Mouse (Mus musculus) heart, adult 2 months (tissue): ENCODE results near the gene Pgm5. TPM values are rescaled to one million over a fixed set of nuclear protein-coding genes. Genes with fewer than 3 reads are reported as not detected.
A peak's percentile ranks its signal among the peaks of the same experiment; 100 is the strongest.

Experiments used
- DNase-seq, 2 experiments: peaks; one replicate each; pipeline ENCODE4 v3.0.0; 2021
- H3K27ac ChIP-seq: fragments of 200-600 bp; 2 replicates; pipeline ENCODE4 v1.8.1; 2022
- H3K27me3 ChIP-seq: fragments of 200-500 bp; 2 replicates; pipeline ENCODE4 v1.6.1; 2012; ENCODE audit warnings: mild to moderate bottlenecking, low read length, inconsistent platforms, mixed read lengths; ENCODE audit not compliant: control insufficient read depth, insufficient read depth
- H3K36me3 ChIP-seq: fragments of 200-500 bp; 2 replicates; pipeline ENCODE4 v1.6.1; 2012; ENCODE audit warnings: low read length, inconsistent platforms; ENCODE audit not compliant: control insufficient read depth, insufficient read depth
- H3K4me1 ChIP-seq: fragments of 200-500 bp; 2 replicates; pipeline ENCODE4 v1.6.1; 2011; ENCODE audit warnings: low read length; ENCODE audit not compliant: control insufficient read depth, insufficient read depth
- H3K4me3 ChIP-seq: fragments of 200-600 bp; 2 replicates; pipeline ENCODE4 v1.8.1; 2022
- H3K79me2 ChIP-seq: fragments of 200-500 bp; replicated peaks from 2 replicates; pipeline ENCODE4 v1.6.1; 2012; ENCODE audit warnings: mild to moderate bottlenecking, inconsistent platforms, low read length, moderate library complexity, mixed read lengths; ENCODE audit not compliant: control insufficient read depth, insufficient read depth
- H3K9ac ChIP-seq: fragments of 200-500 bp; 2 replicates; pipeline ENCODE4 v1.6.1; 2012; ENCODE audit warnings: low read depth, mild to moderate bottlenecking, control low read depth, inconsistent platforms, low read length, mixed read lengths
- CTCF ChIP-seq: fragments of 200-600 bp; IDR thresholded peaks from 2 replicates; pipeline ENCODE4 v1.8.1; 2022; ENCODE audit warnings: antibody characterized with exemption, mild to moderate bottlenecking, moderate library complexity
- EP300 ChIP-seq: fragments of 200-500 bp; IDR thresholded peaks from 2 replicates; pipeline ENCODE4 v1.6.1; 2011; ENCODE audit warnings: low read depth, low read length, control low read depth; ENCODE audit not compliant: insufficient read depth
- POLR2A ChIP-seq: fragments of 200-500 bp; IDR thresholded peaks from 2 replicates; pipeline ENCODE4 v1.6.1; 2011; ENCODE audit warnings: mild to moderate bottlenecking, low read depth, low read length, control low read depth; ENCODE audit not compliant: insufficient read depth
- WGBS: fragments of 180-500 bp; shearing (Covaris S2); methylation state at CpG from one replicate; pipeline ENCODE4 v1.1.7; 2018; 5-methylcytosine and 5-hydroxymethylcytosine counted together
- intact Hi-C: fragments of 180-260 bp; cut with DNase I; formaldehyde crosslinking; loops from one replicate; pipeline ENCODE4 v1.15.1; 2025
- polyA plus RNA-seq: library from polyadenylated mRNA; depleted of rRNA; stranded (reverse); fragments of >200 nt; gene quantifications from 2 replicates; pipeline ENCODE4 v1.2.3, GENCODE M21; 2012
- total RNA-seq, 2 experiments: library from RNA; stranded (reverse); gene quantifications; 2 replicates each; pipeline ENCODE4 v1.2.3; 2021

The Pgm5 gene
- total and polyA plus RNA-seq, 3 experiments, result 48.6 to 103 (median 93.8) TPM

GRCm38 (mm10) chr19:24676429-24676828 lies 185.2 kb downstream of the Pgm5 start:
- DNase-seq, result peak in 1 of 2 experiments; percentile 45
- 58% methylated on average over 7 of the region's 7 CpGs for WGBS
- no peak for TF ChIP-seq POLR2A
- TF ChIP-seq EP300, result 0 out of 2 replicates have a peak, but pooled peaks have one; percentile 32
- TF ChIP-seq CTCF, result no peak
- H3K4me1 ChIP-seq, result peaks cover 6% of the 10 kb centered on the region
- H3K9ac ChIP-seq, result no peak overlapping the region
- H3K79me2 ChIP-seq, result no peaks in the 10 kb centered on the region
- peak overlapping the region; percentile 59 for H3K27ac ChIP-seq
- H3K36me3 ChIP-seq, result no peaks in the 10 kb centered on the region
- H3K4me3 ChIP-seq, result no peak overlapping the region
- intact Hi-C loops, result no loop called here
- no peaks in the 10 kb centered on the region for H3K27me3 ChIP-seq

GRCm38 (mm10) chr19:24673762-24674161 lies 187.9 kb downstream of the Pgm5 start, which contains the start of gene Tmem252:
Gene Tmem252, plus strand, starts transcription at chr19:24674008.
- no peaks in the 10 kb centered on the region for H3K36me3 ChIP-seq
- H3K27me3 ChIP-seq, result no peaks in the 10 kb centered on the region
- H3K4me3 ChIP-seq, result no peak within 1 kb of the TSS
- H3K4me1 ChIP-seq, result peaks cover 6% of the 10 kb centered on the region
- intact Hi-C loops, result no loop called here
- WGBS, result 43% methylated on average over 4 of the region's 4 CpGs
- no peak within 1 kb of the TSS for H3K9ac ChIP-seq
- TF ChIP-seq CTCF (no peak), EP300 (no peak), POLR2A (no peak)
- H3K27ac ChIP-seq, result peak within 1 kb of the TSS; percentile 21
- H3K79me2 ChIP-seq, result no peaks in the 10 kb centered on the region
- no peak for DNase-seq

GRCm38 (mm10) chr19:24673331-24673730 lies 188.3 kb downstream of the Pgm5 start:
- H3K9ac ChIP-seq, result no peak overlapping the region
- no peaks in the 10 kb centered on the region for H3K79me2 ChIP-seq
- intact Hi-C loops, result no loop called here
- no peak overlapping the region for H3K4me3 ChIP-seq
- TF ChIP-seq CTCF (no peak), POLR2A (no peak), EP300 (no peak)
- peak overlapping the region; percentile 21 for H3K27ac ChIP-seq
- H3K27me3 ChIP-seq, result no peaks in the 10 kb centered on the region
- H3K4me1 ChIP-seq, result peaks cover 6% of the 10 kb centered on the region
- DNase-seq, result no peak
- no peaks in the 10 kb centered on the region for H3K36me3 ChIP-seq
- WGBS, result 32% methylated on average over 10 of the region's 10 CpGs

- Histone ChIP-seq H3K9ac (no peak overlapping the region), H3K4me1 (peaks cover 4% of the 10 kb centered on the region), H3K36me3 (no peaks in the 10 kb centered on the region), H3K27ac (peak overlapping the region; percentile 21), H3K79me2 (no peaks in the 10 kb centered on the region), H3K27me3 (no peaks in the 10 kb centered on the region), H3K4me3 (no peak overlapping the region)
- TF ChIP-seq CTCF, result no peak
- TF ChIP-seq POLR2A, result no peak
- intact Hi-C loops, result no loop called here
- 29% methylated on average over 10 of the region's 10 CpGs for WGBS
- no peak for DNase-seq
Measured at GRCm38 (mm10) chr19:24672366-24672960, 189.2 kb downstream of the Pgm5 start.

GRCm38 (mm10) chr19:24671571-24671970 lies 190.1 kb downstream of the Pgm5 start:
- Histone ChIP-seq H3K27me3 (no peaks in the 10 kb centered on the region), H3K4me1 (peaks cover 4% of the 10 kb centered on the region), H3K27ac (no peak overlapping the region), H3K4me3 (no peak overlapping the region), H3K9ac (no peak overlapping the region), H3K79me2 (no peaks in the 10 kb centered on the region), H3K36me3 (no peaks in the 10 kb centered on the region)
- TF ChIP-seq POLR2A, result no peak
- TF ChIP-seq CTCF, result no peak
- TF ChIP-seq EP300, result no peak
- 64% methylated on average over 3 of the region's 3 CpGs for WGBS
- intact Hi-C loops, result no loop called here
- no peak for DNase-seq

GRCm38 (mm10) chr19:24667527-24667926 lies 194.1 kb downstream of the Pgm5 start:
- H3K36me3 ChIP-seq, result no peaks in the 10 kb centered on the region

More at GRCm38 (mm10) chr19:24667527-24667926, 194.1 kb downstream of the Pgm5 start:
- Histone ChIP-seq H3K27ac (no peak overlapping the region), H3K4me3 (no peak overlapping the region), H3K9ac (no peak overlapping the region), H3K27me3 (no peaks in the 10 kb centered on the region), H3K79me2 (no peaks in the 10 kb centered on the region), H3K4me1 (no peaks in the 10 kb centered on the region)
- DNase-seq, result no peak
- intact Hi-C loops, result no loop called here
- 86% methylated on average over 3 of the region's 3 CpGs for WGBS
- TF ChIP-seq CTCF (no peak), EP300 (no peak)
